Mouse (Mus musculus) cortical plate, adult 2 months (tissue): ENCODE data around the gene Cyp27b1. TPM values are rescaled to one million over a fixed set of nuclear protein-coding genes. Genes with fewer than 3 reads are reported as not detected.

Experiments
- H3K27ac ChIP-seq: fragments of 200-500 bp; 2 replicates; pipeline ENCODE4 v1.5.1; 2012; ENCODE audit warnings: low read length, control low read depth, inconsistent platforms; ENCODE audit not compliant: insufficient read depth
- H3K4me1 ChIP-seq: fragments of 200-500 bp; 2 replicates; pipeline ENCODE4 v1.6.1; 2011; ENCODE audit warnings: low read length; ENCODE audit not compliant: control insufficient read depth, insufficient read depth
- H3K4me3 ChIP-seq: fragments of 200-500 bp; 2 replicates; pipeline ENCODE4 v1.5.1; 2011; ENCODE audit warnings: mild to moderate bottlenecking, low read length, control low read depth; ENCODE audit not compliant: insufficient read depth
- CTCF ChIP-seq: fragments of 200-500 bp; IDR thresholded peaks from 2 replicates; pipeline ENCODE4 v1.5.1; 2011; ENCODE audit warnings: mild to moderate bottlenecking, control low read depth, low read length; ENCODE audit not compliant: insufficient read depth; ENCODE audit errors: extremely low read depth
- POLR2A ChIP-seq: fragments of 200-500 bp; IDR thresholded peaks from 2 replicates; pipeline ENCODE4 v1.6.1; 2011; ENCODE audit warnings: mild to moderate bottlenecking, low read length, control low read depth; ENCODE audit not compliant: insufficient read depth; ENCODE audit errors: extremely low read depth
- polyA plus RNA-seq: library from polyadenylated mRNA; depleted of rRNA; stranded (reverse); fragments of >200 nt; gene quantifications from 2 replicates; pipeline ENCODE4 v1.2.3, GENCODE M21; 2012

Gene Cyp27b1
- polyA plus RNA-seq, 1 experiment: 0.67 TPM

- H3K27ac ChIP-seq: no peak overlapping the region
- TF ChIP-seq CTCF: no peak
- no peak for TF ChIP-seq POLR2A
- H3K4me1 ChIP-seq: no peaks in the 10 kb centered on the region
- H3K4me3 ChIP-seq: no peak overlapping the region
These were observed 751 bp downstream of the Cyp27b1 start for GRCm38 (mm10) chr10:127048608-127049394.

GRCm38 (mm10) chr10:127049395-127050118 is 1.5 kb downstream of the Cyp27b1 start:
- TF ChIP-seq POLR2A (no peak), CTCF (no peak)
- H3K4me3 ChIP-seq: no peak overlapping the region

GRCm38 (mm10) chr10:127050119-127050474 is 2.0 kb downstream of the Cyp27b1 start:
- TF ChIP-seq POLR2A (no peak), CTCF (no peak)
- H3K4me1 ChIP-seq: no peaks in the 10 kb centered on the region
- no peak overlapping the region for H3K4me3 ChIP-seq
- H3K27ac ChIP-seq: no peak overlapping the region

More at GRCm38 (mm10) chr10:127049395-127050118, 1.5 kb downstream of the Cyp27b1 start:
- H3K4me1 ChIP-seq: no peaks in the 10 kb centered on the region
- no peak overlapping the region for H3K27ac ChIP-seq

GRCm38 (mm10) chr10:127054646-127055045 is 6.6 kb downstream of the Cyp27b1 start:
- TF ChIP-seq POLR2A: no peak
- TF ChIP-seq CTCF: no peak
- no peaks in the 10 kb centered on the region; the same call in 1 of the 2 replicates for H3K4me1 ChIP-seq
- no peak overlapping the region for H3K4me3 ChIP-seq
- H3K27ac ChIP-seq: no peak overlapping the region

GRCm38 (mm10) chr10:127055406-127055805 is 7.4 kb downstream of the Cyp27b1 start:
- no peak for TF ChIP-seq CTCF
- no peak for TF ChIP-seq POLR2A
- Histone ChIP-seq H3K4me1 (no peaks in the 10 kb centered on the region; the same call in 1 of the 2 replicates), H3K4me3 (no peak overlapping the region), H3K27ac (no peak overlapping the region)

GRCm38 (mm10) chr10:127056490-127056889 is 8.4 kb downstream of the Cyp27b1 start:
- no peak for TF ChIP-seq CTCF
- TF ChIP-seq POLR2A: no peak
- Histone ChIP-seq H3K27ac (no peak overlapping the region), H3K4me3 (no peak overlapping the region), H3K4me1 (no peaks in the 10 kb centered on the region; the same call in 1 of the 2 replicates)

- no peaks in the 10 kb centered on the region; the same call in 1 of the 2 replicates for H3K4me1 ChIP-seq
- TF ChIP-seq CTCF (peak; percentile 84), POLR2A (no peak)
- no peak overlapping the region for H3K27ac ChIP-seq
- H3K4me3 ChIP-seq: peak overlapping the region; percentile 29; the same call in 1 of the 2 replicates
These were observed 10.1 kb downstream of the Cyp27b1 start for GRCm38 (mm10) chr10:127058161-127058560.

GRCm38 (mm10) chr10:127058708-127059107 is 10.7 kb downstream of the Cyp27b1 start:
- peak overlapping the region; percentile 29 for H3K4me3 ChIP-seq
- no peaks in the 10 kb centered on the region; the same call in 1 of the 2 replicates for H3K4me1 ChIP-seq
- no peak for TF ChIP-seq CTCF
- no peak overlapping the region for H3K27ac ChIP-seq

GRCm38 (mm10) chr10:127059174-127059967 is 11.3 kb downstream of the Cyp27b1 start:
- peaks cover 1% of the 10 kb centered on the region; the same call in 1 of the 2 replicates for H3K4me1 ChIP-seq

More at GRCm38 (mm10) chr10:127059174-127059967, 11.3 kb downstream of the Cyp27b1 start:
- Histone ChIP-seq H3K4me3 (peak overlapping the region; percentile 29), H3K27ac (no peak overlapping the region)
- TF ChIP-seq CTCF: no peak
- no peak for TF ChIP-seq POLR2A
